Mouse (Mus musculus): ENCODE measurements around the gene Tmem63c. TPM values are rescaled to one million over a fixed set of nuclear protein-coding genes. Genes with fewer than 3 reads are reported as not detected.

Tmem63c gene
- polyA plus RNA-seq, 1 experiment from 2014 or later, result 13.8 TPM

- no peak overlapping the region for H3K4me3 ChIP-seq (replicated peaks; ENCODE audit: low read length)
- H3K27ac ChIP-seq, result no peak overlapping the region
- H3K4me2 ChIP-seq (replicated peaks), result no peak overlapping the region
- DNase-seq (ENCODE audit: low spot score) (no peak), ATAC-seq (ENCODE audit: low FRiP score) (no peak)
- WGBS, result 97% methylated on average over 4 of the region's 4 CpGs
- H3K9ac ChIP-seq, result no peak overlapping the region
- no peaks in the 10 kb centered on the region for H3K27me3 ChIP-seq (ENCODE audit: control insufficient read depth, insufficient read depth, low read length)
- peaks cover 54% of the 10 kb centered on the region for H3K36me3 ChIP-seq (replicated peaks; ENCODE audit: control insufficient read depth, insufficient read depth)
- no peaks in the 10 kb centered on the region for H3K9me3 ChIP-seq (ENCODE audit: control insufficient read depth, low read length)
- no peaks in the 10 kb centered on the region for H3K4me1 ChIP-seq (replicated peaks; ENCODE audit: control insufficient read depth, insufficient read depth, low read length)
These were observed 100.9 kb downstream of the Tmem63c start for GRCm38 (mm10) chr12:87121918-87122589.

GRCm38 (mm10) chr12:87127256-87127655, 106.1 kb downstream of the Tmem63c start:
- Histone ChIP-seq H3K27ac (no peak overlapping the region), H3K9ac (no peak overlapping the region), H3K4me2 (replicated peaks) (no peak overlapping the region), H3K4me1 (replicated peaks; ENCODE audit: control insufficient read depth, insufficient read depth, low read length) (no peaks in the 10 kb centered on the region), H3K9me3 (ENCODE audit: control insufficient read depth, low read length) (no peaks in the 10 kb centered on the region), H3K27me3 (ENCODE audit: control insufficient read depth, insufficient read depth, low read length) (no peaks in the 10 kb centered on the region), H3K4me3 (replicated peaks; ENCODE audit: low read length) (no peak overlapping the region), H3K36me3 (replicated peaks; ENCODE audit: control insufficient read depth, insufficient read depth) (peaks cover 56% of the 10 kb centered on the region)
- DNase-seq (ENCODE audit: low spot score) (no peak), ATAC-seq (ENCODE audit: low FRiP score) (no peak)
- 76% methylated on average over 4 of the region's 4 CpGs for WGBS

- no peak overlapping the region for H3K27ac ChIP-seq
- no peak overlapping the region for H3K9ac ChIP-seq
- ATAC-seq (ENCODE audit: low FRiP score) (no peak), DNase-seq (ENCODE audit: low spot score) (no peak)
- peaks cover 60% of the 10 kb centered on the region for H3K36me3 ChIP-seq (replicated peaks; ENCODE audit: control insufficient read depth, insufficient read depth)
- H3K4me1 ChIP-seq (replicated peaks; ENCODE audit: control insufficient read depth, insufficient read depth, low read length), result no peaks in the 10 kb centered on the region
- no peak overlapping the region for H3K4me2 ChIP-seq (replicated peaks)
- no peaks in the 10 kb centered on the region for H3K9me3 ChIP-seq (ENCODE audit: control insufficient read depth, low read length)
- 89% methylated on average over 4 of the region's 4 CpGs for WGBS
- no peaks in the 10 kb centered on the region for H3K27me3 ChIP-seq (ENCODE audit: control insufficient read depth, insufficient read depth, low read length)
- no peak overlapping the region for H3K4me3 ChIP-seq (replicated peaks; ENCODE audit: low read length)
These were observed 109.1 kb downstream of the Tmem63c start for GRCm38 (mm10) chr12:87130224-87130623.

GRCm38 (mm10) chr12:87131181-87131580, 110.0 kb downstream of the Tmem63c start:
- Histone ChIP-seq H3K4me3 (replicated peaks; ENCODE audit: low read length) (no peak overlapping the region), H3K27me3 (ENCODE audit: control insufficient read depth, insufficient read depth, low read length) (no peaks in the 10 kb centered on the region), H3K9me3 (ENCODE audit: control insufficient read depth, low read length) (no peaks in the 10 kb centered on the region), H3K4me2 (replicated peaks) (no peak overlapping the region), H3K27ac (no peak overlapping the region), H3K36me3 (replicated peaks; ENCODE audit: control insufficient read depth, insufficient read depth) (peaks cover 61% of the 10 kb centered on the region), H3K4me1 (replicated peaks; ENCODE audit: control insufficient read depth, insufficient read depth, low read length) (no peaks in the 10 kb centered on the region), H3K9ac (no peak overlapping the region)
- DNase-seq (ENCODE audit: low spot score) (no peak), ATAC-seq (ENCODE audit: low FRiP score) (no peak)
- WGBS, result 63% methylated on average over 2 of the region's 2 CpGs

GRCm38 (mm10) chr12:87131619-87132018, 110.5 kb downstream of the Tmem63c start:
- no peak overlapping the region for H3K27ac ChIP-seq
- peaks cover 66% of the 10 kb centered on the region for H3K36me3 ChIP-seq (replicated peaks; ENCODE audit: control insufficient read depth, insufficient read depth)
- H3K4me1 ChIP-seq (replicated peaks; ENCODE audit: control insufficient read depth, insufficient read depth, low read length), result no peaks in the 10 kb centered on the region
- no peak overlapping the region for H3K4me2 ChIP-seq (replicated peaks)
- H3K9me3 ChIP-seq (ENCODE audit: control insufficient read depth, low read length), result no peaks in the 10 kb centered on the region
- H3K4me3 ChIP-seq (replicated peaks; ENCODE audit: low read length), result no peak overlapping the region
- ATAC-seq (ENCODE audit: low FRiP score) (no peak), DNase-seq (ENCODE audit: low spot score) (peak; percentile 48)
- WGBS, result 62% methylated on average over 3 of the region's 3 CpGs
- H3K27me3 ChIP-seq (ENCODE audit: control insufficient read depth, insufficient read depth, low read length), result no peaks in the 10 kb centered on the region
- no peak overlapping the region for H3K9ac ChIP-seq

- no peak for DNase-seq (ENCODE audit: low spot score)
- Histone ChIP-seq H3K4me3 (replicated peaks; ENCODE audit: low read length) (no peak overlapping the region), H3K27ac (no peak overlapping the region), H3K4me1 (replicated peaks; ENCODE audit: control insufficient read depth, insufficient read depth, low read length) (no peaks in the 10 kb centered on the region), H3K4me2 (replicated peaks) (no peak overlapping the region), H3K9me3 (ENCODE audit: control insufficient read depth, low read length) (no peaks in the 10 kb centered on the region), H3K36me3 (replicated peaks; ENCODE audit: control insufficient read depth, insufficient read depth) (peaks cover 70% of the 10 kb centered on the region), H3K27me3 (ENCODE audit: control insufficient read depth, insufficient read depth, low read length) (no peaks in the 10 kb centered on the region), H3K9ac (no peak overlapping the region)
- 91% methylated on average over 6 of the region's 6 CpGs for WGBS
- no peak for ATAC-seq (ENCODE audit: low FRiP score)
These were observed 111.1 kb downstream of the Tmem63c start for GRCm38 (mm10) chr12:87132210-87132609.

GRCm38 (mm10) chr12:87132784-87133183, 111.6 kb downstream of the Tmem63c start:
- Histone ChIP-seq H3K27ac (no peak overlapping the region), H3K9ac (no peak overlapping the region), H3K27me3 (ENCODE audit: control insufficient read depth, insufficient read depth, low read length) (no peaks in the 10 kb centered on the region), H3K4me3 (replicated peaks; ENCODE audit: low read length) (no peak overlapping the region), H3K4me1 (replicated peaks; ENCODE audit: control insufficient read depth, insufficient read depth, low read length) (peaks cover 2% of the 10 kb centered on the region; the same call in 1 of the 2 replicates), H3K4me2 (replicated peaks) (no peak overlapping the region), H3K36me3 (replicated peaks; ENCODE audit: control insufficient read depth, insufficient read depth) (peaks cover 69% of the 10 kb centered on the region), H3K9me3 (ENCODE audit: control insufficient read depth, low read length) (no peaks in the 10 kb centered on the region)
- no peak for ATAC-seq (ENCODE audit: low FRiP score)
- WGBS, result 93% methylated on average over 9 of the region's 9 CpGs
- DNase-seq (ENCODE audit: low spot score), result no peak

- Histone ChIP-seq H3K4me2 (replicated peaks) (no peak overlapping the region), H3K9me3 (ENCODE audit: control insufficient read depth, low read length) (no peaks in the 10 kb centered on the region), H3K27me3 (ENCODE audit: control insufficient read depth, insufficient read depth, low read length) (no peaks in the 10 kb centered on the region), H3K36me3 (replicated peaks; ENCODE audit: control insufficient read depth, insufficient read depth) (peaks cover 38% of the 10 kb centered on the region), H3K27ac (peak overlapping the region; percentile 51), H3K4me3 (replicated peaks; ENCODE audit: low read length) (no peak overlapping the region), H3K9ac (no peak overlapping the region), H3K4me1 (replicated peaks; ENCODE audit: control insufficient read depth, insufficient read depth, low read length) (peaks cover 9% of the 10 kb centered on the region)
- 50% methylated on average over 15 of the region's 15 CpGs for WGBS
- peak; percentile 74; the same call in 1 of the 2 replicates for ATAC-seq (ENCODE audit: low FRiP score)
- DNase-seq (ENCODE audit: low spot score), result no peak
These were observed 116.5 kb downstream of the Tmem63c start for GRCm38 (mm10) chr12:87137439-87138341.

GRCm38 (mm10) chr12:87138342-87138701, 117.2 kb downstream of the Tmem63c start:
- no peaks in the 10 kb centered on the region for H3K9me3 ChIP-seq (ENCODE audit: control insufficient read depth, low read length)
- H3K4me2 ChIP-seq (replicated peaks), result no peak overlapping the region
- peak overlapping the region; percentile 51; the same call in 1 of the 2 replicates for H3K27ac ChIP-seq
- no peak for DNase-seq (ENCODE audit: low spot score)
- no peaks in the 10 kb centered on the region for H3K27me3 ChIP-seq (ENCODE audit: control insufficient read depth, insufficient read depth, low read length)
- H3K4me3 ChIP-seq (replicated peaks; ENCODE audit: low read length), result no peak overlapping the region
- WGBS, result 31% methylated on average over 2 of the region's 2 CpGs
- H3K36me3 ChIP-seq (replicated peaks; ENCODE audit: control insufficient read depth, insufficient read depth), result peaks cover 33% of the 10 kb centered on the region
- peaks cover 9% of the 10 kb centered on the region for H3K4me1 ChIP-seq (replicated peaks; ENCODE audit: control insufficient read depth, insufficient read depth, low read length)
- no peak for ATAC-seq (ENCODE audit: low FRiP score)
- H3K9ac ChIP-seq, result no peak overlapping the region
